Mouse (Mus musculus): ENCODE measurements around the gene Pif1.

- TF ChIP-seq POLR2A (IDR thresholded peaks at IDR 0.05; ENCODE audit: low read depth, low read length) (no peak), CTCF (conservative IDR thresholded peaks at IDR 0.05; ENCODE audit: insufficient read depth, insufficient read length, low read depth, low read length) (no peak)
Measured at GRCm38 (mm10) chr9:65621666-65622065, 34.7 kb downstream of the Pif1 start.
